Mouse (Mus musculus) liver, embryonic 14.5 days (tissue): ENCODE data around the gene Pkn1.

Experiments used
- CTCF ChIP-seq: IDR thresholded peaks from 2 replicates; pipeline ENCODE4 v1.5.1; 2016; ENCODE audit warnings: antibody characterized with exemption, low read depth, control low read depth
- EP300 ChIP-seq: IDR thresholded peaks from 2 replicates; pipeline ENCODE4 v1.6.1; 2016; ENCODE audit warnings: antibody characterized with exemption, low read depth

DNA sequence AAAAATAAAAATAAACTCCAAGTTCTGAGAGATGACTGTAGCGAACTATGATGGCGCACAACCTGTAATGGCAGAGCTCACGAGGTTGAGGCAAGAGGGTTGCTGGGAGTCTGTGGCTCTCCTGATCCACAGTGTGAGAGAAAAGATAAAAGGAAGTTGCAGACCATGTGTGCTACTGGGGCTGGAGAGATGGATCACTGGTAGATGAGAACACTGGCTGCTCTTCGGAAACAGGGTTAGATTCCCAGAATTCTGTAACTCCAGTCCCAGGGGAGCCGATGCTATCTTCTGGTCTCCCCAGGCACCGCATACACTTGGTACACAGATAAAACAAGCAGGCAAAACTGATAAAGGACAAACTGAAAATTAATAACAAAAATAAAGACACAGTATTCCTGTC, 44.0 kb upstream of the Pkn1 start:
- TF ChIP-seq CTCF (no peak), EP300 (no peak)
